14 mouse cellular contexts compared by ENCODE assay signal in the genomic region with DNA sequence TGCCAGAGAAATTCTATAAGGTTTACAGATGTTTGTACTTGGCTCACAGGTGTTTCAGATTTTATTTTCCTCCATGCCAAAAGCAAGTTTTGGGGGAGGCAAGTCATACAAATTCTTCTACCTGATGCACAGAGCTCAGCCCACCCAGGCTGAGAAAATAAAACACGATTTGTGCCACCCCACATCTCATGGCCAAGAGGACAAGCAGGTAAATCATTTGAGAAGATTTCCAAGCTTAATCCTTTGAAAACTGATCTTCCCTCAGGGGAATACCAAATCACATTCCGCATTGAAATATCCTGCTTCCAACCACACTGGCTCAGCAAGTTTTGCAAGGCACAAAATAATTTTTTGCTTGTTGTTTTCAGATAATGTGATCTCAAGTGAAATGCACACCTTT.
"Had no signal": no experiment of that assay in that cellular context is flagged by ENCODE, and none has a peak within 500 bp of the region (broad histone marks: within the 10 kb centered on the region; RNA-seq: fewer than 3 reads in every experiment).

No protein-coding gene starts in this region.

- DNase-seq: kidney, adult 2 months; kidney, postnatal 14 days; liver; lung, adult 18-20 months; midbrain, embryonic 14.5 days; right cerebral cortex, postnatal 14 days; thymus, adult 2 months; thymus, postnatal 36 days had no signal

- H3K27me3 ChIP-seq: kidney, embryonic 15.5 days; neural tube, embryonic 12.5 days; stomach, embryonic 15.5 days had no signal

- H3K27ac ChIP-seq: kidney, embryonic 15.5 days; left cerebral cortex, adult 2 months; liver, embryonic 14.5 days; neural tube, embryonic 12.5 days; stomach, embryonic 15.5 days had no signal

- H3K4me3 ChIP-seq: kidney, embryonic 15.5 days; left cerebral cortex, adult 2 months; neural tube, embryonic 12.5 days; stomach, embryonic 15.5 days had no signal

- ATAC-seq: intestine, embryonic 16.5 days had no signal

- H3K4me1 ChIP-seq: kidney, embryonic 15.5 days; neural tube, embryonic 12.5 days; stomach, embryonic 15.5 days had no signal

- H3K9ac ChIP-seq: kidney, embryonic 15.5 days; liver, embryonic 14.5 days; neural tube, embryonic 12.5 days; stomach, embryonic 15.5 days had no signal

- H3K4me2 ChIP-seq: kidney, embryonic 15.5 days; neural tube, embryonic 12.5 days; stomach, embryonic 15.5 days had no signal

- H3K9me3 ChIP-seq: kidney, embryonic 15.5 days; neural tube, embryonic 12.5 days; stomach, embryonic 15.5 days had no signal

- H3K36me3 ChIP-seq: kidney, embryonic 15.5 days; neural tube, embryonic 12.5 days; stomach, embryonic 15.5 days had no signal
